Mouse (Mus musculus): ENCODE measurements around the gene Cdk8.
"Not testable (repeated sequence)": the region's sequence is repeated elsewhere in the genome, so short reads cannot be mapped to it uniquely, and the experiment has no call there.

Cdk8 gene

DNA sequence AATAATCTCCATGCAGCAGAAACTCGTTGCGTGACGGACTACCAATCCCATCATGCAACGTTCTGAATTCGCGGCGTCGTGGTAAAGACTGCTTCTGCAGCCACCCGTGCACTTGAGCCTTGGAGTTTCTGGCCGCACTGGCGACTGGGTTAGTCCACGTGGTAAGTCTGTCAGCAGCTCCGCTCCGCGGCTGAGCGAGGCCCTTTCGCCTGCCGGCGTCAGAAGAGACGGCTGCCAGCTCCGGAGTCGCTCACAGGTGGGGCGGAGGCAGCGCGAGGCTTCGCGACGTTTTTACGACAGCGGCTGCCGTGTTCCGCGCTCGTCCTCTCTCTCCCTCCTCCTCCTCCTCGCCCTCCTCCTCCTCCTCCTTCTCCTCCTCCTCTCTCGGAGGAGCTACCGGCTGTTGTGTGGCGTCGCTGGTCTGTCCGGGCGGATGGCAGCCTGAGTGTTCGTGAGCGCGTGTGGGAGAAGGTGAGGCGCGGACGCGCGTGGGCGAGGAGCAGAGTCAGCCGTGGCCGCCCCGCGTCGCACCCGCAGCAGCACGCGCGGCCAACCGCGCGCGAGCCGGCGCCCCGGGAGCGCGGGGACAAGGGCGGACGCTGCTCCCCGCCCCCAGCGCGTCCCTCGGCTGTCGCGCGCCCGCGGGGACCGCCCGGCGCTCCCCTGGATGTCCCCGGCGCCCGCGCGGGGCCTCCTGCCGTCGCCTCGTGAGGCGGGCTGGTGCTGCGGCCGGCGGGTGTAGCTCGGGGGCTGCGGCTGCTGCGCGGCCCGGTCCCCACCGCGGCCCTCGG, at the start of gene Cdk8:
Gene Cdk8, plus strand, starts transcription at position 367 of the 791 bp plus-strand sequence.
- peak; percentile 96 for DNase-seq (ENCODE audit: low read depth, low spot score)

- DNase-seq (ENCODE audit: low read depth, low spot score) = not testable (repeated sequence)
Measured at GRCm38 (mm10) chr5:146185204-146185603, 45.8 kb upstream of the Cdk8 start, which contains the start of gene 1700001J03Rik. 1700001J03Rik (minus strand) TSS chr5:146185304.

- not testable (repeated sequence) for DNase-seq (ENCODE audit: low read depth, low spot score)
Measured at GRCm38 (mm10) chr5:146187441-146187840, 43.6 kb upstream of the Cdk8 start.

DNA sequence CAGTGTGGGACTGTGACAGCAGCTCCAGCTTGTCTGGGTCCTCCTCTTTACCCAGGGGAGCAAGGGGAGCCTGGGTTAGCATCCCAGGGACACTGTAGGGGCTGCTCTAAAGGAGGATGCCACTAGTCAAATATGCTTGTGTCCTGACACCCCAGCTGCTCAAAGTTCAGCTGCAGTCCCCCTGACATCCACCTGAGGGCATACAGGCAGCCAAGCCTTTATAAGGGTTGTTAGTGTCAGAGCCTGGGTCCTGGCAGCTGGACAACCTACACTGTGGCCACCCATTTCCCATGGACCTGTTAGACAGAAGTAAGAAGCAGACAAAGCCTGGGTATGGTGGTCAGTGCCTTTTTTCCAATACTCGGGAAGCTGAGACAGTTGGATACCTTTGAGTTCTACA, 42.9 kb upstream of the Cdk8 start:
- DNase-seq (ENCODE audit: low read depth, low spot score) = no peak

GRCm38 (mm10) chr5:146188712-146189111, 42.3 kb upstream of the Cdk8 start:
- no peak for DNase-seq (ENCODE audit: low read depth, low spot score)

DNA sequence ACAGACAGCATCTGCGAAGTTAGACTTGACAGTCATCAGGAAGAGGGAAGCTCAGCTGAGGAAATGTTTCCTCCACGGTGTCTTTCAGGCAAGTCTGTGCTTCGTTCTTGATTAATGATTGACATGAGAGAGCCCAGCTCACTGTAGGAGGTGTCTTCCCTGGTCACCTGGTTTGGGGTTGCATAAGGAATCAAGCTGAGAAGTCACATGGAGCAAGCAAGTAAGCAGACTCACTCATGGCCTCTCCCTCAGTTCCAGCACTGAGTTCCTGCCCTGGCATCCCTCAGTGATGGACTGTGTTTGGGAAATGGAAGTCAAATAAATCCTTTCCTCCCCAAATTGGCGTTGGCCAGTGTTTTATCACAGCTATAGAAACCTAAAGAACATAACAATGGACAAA, 40.9 kb upstream of the Cdk8 start:
- no peak for DNase-seq (ENCODE audit: low read depth, low spot score)

DNA sequence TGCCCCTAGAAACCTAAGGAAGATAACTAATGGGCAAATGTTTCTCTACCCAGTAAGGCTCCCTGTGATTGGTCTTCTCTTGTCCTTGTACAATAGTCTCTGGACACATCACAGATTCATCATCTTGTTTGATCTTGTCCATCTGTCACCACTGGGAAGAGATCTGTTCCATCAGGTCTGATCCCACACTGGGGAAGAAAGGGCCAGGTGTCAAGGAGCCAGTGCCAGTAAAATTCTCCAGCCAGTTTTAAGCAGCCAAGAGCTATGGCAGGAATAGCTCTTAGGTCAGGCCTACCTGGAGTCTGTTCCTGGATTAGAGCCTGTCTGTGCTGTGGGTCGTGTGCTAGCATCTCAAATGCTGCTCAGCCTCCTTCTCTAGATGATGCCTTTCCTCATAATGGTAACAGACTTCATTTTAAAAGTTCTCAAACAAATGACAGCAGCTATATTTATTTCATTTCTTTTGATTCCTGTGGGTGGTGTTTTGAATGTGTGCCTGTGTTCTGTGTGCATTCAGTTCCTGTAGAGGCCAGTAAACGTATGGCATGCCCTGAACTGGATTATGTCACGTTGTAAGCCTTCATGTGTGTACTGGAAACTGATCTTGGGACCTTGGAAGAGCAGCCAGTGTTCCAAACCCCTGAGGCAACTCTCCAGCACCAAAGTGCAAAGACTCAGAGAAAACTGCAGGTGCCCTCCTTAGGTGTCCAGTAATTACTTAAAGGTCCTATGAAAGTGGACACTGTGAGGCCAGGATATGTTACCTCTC, 40.3 kb upstream of the Cdk8 start:
- DNase-seq (ENCODE audit: low read depth, low spot score) = no peak

DNA sequence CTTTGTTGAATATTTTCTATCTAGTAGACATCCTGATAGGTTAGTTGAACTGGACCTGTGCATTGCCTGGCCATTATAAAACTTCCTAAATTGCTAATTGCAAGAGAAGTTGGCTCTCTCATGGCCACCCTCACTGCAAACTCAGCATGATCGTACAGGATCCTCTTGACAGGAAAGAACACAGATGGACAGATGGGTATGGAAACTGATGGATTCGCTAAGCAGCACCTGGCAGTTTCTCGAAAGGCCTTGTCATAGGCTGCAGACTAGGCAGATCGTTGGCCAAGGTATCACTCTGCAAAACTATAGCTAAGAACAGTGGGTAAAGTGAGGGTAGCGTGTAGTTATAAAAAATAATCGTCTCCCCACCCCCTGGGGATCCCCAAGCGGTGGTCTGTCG, 37.7 kb upstream of the Cdk8 start:
- no peak for DNase-seq (ENCODE audit: low read depth, low spot score)

- DNase-seq (ENCODE audit: low read depth, low spot score) = no peak
Measured at GRCm38 (mm10) chr5:146199073-146199472, 32.0 kb upstream of the Cdk8 start.

DNA sequence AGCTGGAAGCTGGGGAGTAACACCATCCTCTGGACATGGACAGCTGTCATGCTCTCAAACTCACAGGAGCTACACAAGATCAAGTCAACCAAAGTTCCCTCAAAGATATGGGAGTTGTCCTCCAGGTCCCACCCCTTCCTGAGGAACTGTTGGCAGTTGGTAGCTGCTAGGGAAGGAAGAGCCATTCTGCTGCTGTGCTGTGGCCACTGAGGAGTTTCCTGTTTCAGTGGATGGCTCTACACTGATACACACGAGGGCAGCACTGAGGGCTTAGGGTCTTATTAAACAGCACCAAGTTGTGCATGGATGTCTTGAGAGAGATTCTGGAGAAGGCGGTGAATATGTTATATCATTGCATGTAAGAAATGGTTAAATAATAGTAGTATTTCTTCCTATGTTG, 31.5 kb upstream of the Cdk8 start:
- no peak for DNase-seq (ENCODE audit: low read depth, low spot score)

- DNase-seq (ENCODE audit: low read depth, low spot score) = no peak
Measured at GRCm38 (mm10) chr5:146200580-146200979, 30.4 kb upstream of the Cdk8 start.

GRCm38 (mm10) chr5:146203921-146204320, 27.1 kb upstream of the Cdk8 start:
- DNase-seq (ENCODE audit: low read depth, low spot score) = no peak

- no peak for DNase-seq (ENCODE audit: low read depth, low spot score)
Measured at GRCm38 (mm10) chr5:146205537-146205936, 25.5 kb upstream of the Cdk8 start.

GRCm38 (mm10) chr5:146220501-146220878, 10.5 kb upstream of the Cdk8 start:
- DNase-seq (ENCODE audit: low read depth, low spot score) = no peak

GRCm38 (mm10) chr5:146220879-146221714, 9.9 kb upstream of the Cdk8 start, which contains the start of gene Rnf6:
Rnf6 (minus strand) TSS chr5:146221555.
- DNase-seq (ENCODE audit: low read depth, low spot score) = peak; percentile 95

DNA sequence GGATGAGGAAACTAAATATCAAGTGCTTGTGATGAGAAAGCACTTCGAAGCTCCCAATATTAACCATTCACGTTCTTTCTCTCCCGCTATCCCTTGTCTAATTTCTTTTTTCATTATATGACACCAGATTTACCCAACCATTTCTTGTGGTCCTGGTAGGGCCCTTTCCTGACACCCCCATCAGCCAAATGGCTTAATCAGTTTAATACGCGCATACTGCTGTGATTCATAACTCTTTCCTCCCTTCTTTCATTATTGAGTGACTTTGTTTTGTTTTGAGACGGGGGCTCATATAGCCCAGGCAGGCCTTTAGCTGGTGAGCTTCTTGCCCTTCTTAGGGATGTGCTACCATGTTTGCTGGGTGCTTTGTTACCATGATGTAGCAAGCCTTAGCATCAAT, 9.3 kb upstream of the Cdk8 start:
- no peak for DNase-seq (ENCODE audit: low read depth, low spot score)

DNA sequence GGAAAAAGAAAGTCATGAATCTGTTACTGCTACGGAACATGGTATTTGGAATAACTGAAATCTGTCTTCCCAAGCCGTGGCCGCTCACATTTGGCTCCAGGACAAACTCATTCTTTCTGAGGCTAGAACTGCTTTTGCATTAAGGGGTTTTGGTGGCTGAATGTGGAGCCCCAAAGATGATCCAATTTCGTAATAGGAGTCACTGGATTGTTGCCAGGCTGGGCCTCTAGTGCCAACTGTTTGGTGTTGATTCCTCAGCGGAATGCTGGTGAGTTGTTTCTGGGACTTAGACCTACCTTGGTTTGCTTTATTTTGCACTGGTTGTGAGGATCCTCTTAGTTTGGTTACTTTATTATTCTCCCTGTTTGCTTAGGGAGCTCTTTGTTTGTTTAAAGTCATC, 7.2 kb upstream of the Cdk8 start:
- no peak for DNase-seq (ENCODE audit: low read depth, low spot score)

GRCm38 (mm10) chr5:146227496-146227895, 3.5 kb upstream of the Cdk8 start:
- no peak for DNase-seq (ENCODE audit: low read depth, low spot score)

DNA sequence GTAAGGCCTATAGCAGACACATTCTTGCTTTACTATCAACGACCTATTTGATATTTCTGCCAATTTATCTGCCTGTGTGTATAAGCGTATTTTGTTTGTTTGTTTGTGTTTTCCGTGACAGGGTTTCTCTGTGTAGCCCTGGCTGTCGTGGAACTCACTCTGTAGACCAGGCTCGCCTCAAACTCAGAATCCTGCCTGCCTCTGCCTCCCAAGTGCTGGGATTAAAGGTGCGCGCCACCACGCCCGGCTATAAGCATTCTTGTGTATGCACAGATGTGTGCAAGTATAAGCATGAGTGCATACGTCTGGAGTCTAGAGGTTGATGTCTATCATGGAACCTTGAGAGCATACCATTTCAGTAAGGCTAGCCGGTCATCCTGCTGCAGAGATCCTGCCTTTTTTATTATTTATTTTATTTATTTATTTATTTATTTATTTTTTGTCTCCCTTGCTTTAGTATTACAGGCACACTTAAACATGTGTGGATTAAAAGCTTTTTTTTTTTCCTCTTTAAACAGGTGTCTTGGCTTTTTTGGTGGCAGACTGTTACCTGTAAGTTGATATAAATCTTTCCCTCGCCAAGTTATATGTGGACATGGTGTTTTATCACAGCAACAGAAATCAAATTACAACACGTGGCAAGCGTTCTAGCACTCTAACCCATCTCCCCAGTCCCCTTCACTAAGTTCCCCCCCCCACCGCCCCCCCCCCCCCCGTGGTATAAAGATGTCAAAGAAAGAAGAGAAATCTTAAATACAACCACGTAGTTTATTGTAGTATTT, 970 bp upstream of the Cdk8 start:
- no peak for DNase-seq (ENCODE audit: low read depth, low spot score)

GRCm38 (mm10) chr5:146231655-146231996, 596 bp downstream of the Cdk8 start:
- DNase-seq (ENCODE audit: low read depth, low spot score) = peak; percentile 21

- DNase-seq (ENCODE audit: low read depth, low spot score) = no peak
Measured at GRCm38 (mm10) chr5:146232056-146232675, 1.1 kb downstream of the Cdk8 start.

Measured in mesoderm, embryonic 11.5 days (tissue).